Mouse (Mus musculus) layer of hippocampus, adult 9-10 months (tissue): ENCODE measurements at regions not wholly inside any gene's neighbourhood (a gene's known extent, or its start where the extent isn't known, plus 50 kb on each side); places are given as distances from the start of the nearest gene placed in this dataset.
"Not testable (repeated sequence)": the region's sequence is repeated elsewhere in the genome, so short reads cannot be mapped to it uniquely, and the experiment has no call there.

ENCODE experiments used
- DNase-seq: peaks from one replicate; pipeline ENCODE4 v3.0.0; 2022; ENCODE audit warnings: low spot score

DNA sequence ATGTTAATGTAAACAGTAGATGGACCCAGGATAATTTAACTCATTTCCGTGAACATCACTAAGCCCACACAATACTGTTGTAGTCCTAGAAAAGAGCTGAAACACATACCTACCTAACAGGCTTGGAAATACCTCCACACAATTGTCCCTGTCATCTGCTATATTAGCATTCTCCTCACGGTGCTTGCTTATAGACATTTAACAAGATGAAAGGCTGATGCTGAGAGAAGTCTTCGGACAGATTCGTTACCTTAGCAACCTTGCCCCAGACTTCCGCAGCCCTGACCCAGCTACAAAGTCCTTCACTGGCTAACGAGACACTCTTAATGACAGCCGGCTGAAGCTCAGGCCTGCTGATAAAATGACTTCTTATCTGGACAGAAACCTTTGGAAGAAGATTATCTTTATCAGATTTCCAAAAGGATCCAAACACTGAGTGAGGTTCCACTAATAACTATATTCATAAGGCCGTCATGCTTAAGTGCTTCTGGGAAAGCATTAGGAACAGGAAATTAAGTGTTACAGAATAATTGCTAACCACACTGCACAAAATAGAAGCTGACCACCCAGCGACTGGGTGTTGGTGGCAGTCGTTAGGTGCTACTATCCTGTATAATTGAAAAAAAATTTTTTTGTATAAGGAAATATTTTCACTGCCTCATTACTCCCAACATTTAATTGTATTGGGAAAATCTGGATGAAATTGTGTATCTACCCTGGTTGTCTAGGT lies 267.0 kb upstream of the Tmpo start:
- no peak for DNase-seq

DNA sequence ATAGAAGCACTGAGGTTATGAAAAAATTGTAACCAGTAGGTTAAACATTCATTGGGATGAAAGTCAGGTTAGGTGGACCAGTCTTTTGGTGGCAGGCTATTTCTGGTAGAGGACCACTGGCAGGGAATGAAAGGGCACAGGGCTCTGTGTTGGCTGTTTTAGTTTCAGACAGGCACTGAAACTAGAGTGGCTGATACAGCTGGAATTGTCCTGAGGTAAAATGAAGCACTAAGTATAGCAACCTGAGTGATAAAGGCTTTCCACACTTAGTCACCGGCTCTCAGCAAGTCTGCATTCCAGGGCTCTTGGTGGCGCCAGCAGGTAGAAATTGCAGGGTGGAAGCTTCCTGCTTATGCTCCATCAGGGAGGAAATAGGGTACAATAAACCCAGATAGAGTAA lies 262.2 kb upstream of the Tmpo start:
- no peak for DNase-seq

DNA sequence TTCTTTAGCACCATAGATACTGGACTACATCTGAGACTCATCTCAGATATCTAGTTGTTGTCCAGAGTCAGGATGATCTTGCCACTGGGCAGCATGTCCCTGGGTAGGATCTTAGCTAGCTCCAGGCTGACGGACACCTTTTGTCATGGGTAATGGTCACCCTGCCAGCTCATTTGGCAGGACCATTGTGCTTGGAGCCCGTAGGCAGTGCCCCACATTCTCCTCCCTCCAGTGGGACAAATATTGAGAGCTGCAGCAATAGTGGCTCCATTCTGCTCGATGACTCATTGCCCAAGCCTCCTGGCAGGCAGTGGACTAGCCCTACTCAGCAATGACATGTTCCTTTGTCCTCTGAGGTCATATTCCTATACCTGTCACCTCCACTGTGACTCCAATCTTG lies 258.9 kb upstream of the Tmpo start:
- DNase-seq = no peak

DNA sequence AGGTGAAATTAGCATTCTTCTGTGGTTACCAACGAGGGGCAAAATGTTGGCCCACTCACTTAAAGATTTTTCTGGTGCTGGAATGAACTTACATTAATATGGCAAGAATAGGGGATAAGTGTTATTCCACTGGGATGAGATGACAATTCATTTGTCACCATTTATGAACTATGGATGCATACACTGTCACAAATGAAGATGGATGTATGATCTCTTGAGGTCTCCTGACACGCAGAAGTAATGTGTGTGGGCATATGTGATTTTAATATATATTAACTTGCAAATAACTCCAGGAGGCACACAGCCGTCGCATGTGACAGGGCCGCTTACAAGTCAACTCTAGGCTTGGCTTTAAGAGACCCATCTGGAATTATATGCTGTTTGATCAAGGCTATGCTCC lies 256.8 kb upstream of the Tmpo start:
- DNase-seq = no peak

DNA sequence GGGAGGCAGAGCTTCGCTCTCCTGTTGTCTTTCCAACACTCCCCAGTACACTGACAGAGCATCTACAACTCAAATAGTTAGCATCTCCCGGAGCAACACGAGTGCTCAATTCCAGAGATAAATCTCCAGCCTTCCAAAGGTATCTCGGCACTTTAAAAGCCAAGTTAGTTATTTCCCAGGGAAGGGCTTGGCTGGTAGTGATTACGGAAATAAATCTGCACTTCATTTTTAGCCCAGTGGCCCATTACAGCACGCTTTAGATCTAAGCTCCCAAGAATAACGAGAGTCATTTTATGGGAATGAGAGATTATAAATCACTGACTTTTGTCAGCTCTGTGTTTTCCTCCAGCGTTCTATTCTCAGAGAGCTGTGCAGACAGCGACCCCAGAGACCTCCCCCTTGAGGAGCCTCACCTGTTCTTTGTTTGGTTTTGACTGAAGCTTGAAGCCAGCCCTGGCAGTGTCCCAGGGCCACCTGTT lies 255.0 kb upstream of the Tmpo start:
- no peak for DNase-seq

DNA sequence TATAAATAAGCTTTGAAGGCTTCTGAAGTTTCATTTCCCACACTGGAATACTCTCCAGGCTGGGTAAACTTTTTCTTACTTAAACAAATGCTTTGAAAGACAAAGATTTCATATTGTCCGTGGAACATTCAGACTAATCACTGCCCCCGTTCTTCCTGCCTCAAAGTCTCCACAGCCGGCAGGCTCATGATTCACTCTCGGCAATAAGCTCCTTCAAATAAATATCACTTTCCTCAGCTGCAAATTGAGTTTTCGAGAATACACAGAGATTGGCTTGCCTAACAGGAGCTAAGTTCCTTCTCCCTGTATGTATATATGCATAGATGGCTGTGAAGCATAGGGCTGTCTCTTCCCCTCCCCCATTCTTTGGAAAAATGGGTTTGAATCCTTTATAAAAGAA lies 249.2 kb upstream of the Tmpo start:
- DNase-seq = no peak

DNA sequence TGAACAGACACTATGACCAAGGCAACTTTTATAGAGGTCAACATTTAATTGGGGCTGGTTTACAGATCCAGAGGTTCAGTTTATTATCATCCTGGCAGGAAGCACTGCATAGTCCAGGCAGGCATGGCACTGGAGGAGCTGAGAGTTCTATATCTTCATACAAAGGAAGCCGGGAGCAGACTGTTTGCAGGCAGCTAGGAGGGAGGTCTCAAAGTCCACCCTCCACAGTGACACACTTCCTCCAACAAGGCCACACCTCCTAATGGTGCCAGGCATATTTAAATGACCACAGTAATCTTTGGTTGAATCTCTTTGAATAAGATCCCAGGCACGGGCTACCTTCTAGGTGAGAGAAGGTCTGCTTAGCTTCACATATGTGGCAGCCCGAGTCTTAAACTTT lies 245.5 kb upstream of the Tmpo start:
- no peak for DNase-seq

DNA sequence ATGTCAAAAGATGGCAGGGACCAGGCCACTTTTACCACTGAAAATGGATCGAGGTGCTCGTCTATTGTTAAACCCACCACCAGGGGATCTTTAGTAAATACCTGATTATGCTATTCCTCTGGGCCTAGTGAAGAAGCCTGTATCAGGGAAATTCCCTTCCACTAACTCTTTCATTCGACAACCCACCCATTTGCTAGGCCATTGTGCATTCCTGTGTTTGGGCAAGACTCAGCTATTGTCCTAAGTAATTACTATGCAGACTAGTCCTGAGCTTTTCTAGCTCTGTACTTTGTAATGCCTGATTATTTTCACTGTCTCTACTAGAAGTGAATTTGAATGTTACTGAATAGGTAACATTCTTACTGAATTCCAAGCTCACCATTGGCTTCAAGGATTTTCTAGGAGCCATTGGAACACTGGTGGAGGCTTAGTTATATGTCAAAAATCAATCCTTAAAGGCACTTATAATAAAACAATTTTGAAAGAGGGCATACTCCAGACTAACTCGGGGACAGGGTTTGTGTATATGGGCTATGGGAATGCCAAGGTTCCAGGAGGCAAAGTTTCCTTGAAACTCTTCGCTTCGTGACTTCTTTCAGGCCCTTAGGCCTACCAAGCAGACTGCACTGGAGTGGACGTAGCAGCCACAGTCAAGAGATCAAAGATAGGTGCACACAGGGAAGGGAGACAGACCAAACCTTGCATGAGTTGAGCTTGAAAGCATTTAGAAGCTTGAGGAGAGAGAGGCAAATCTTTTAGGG lies 244.7 kb upstream of the Tmpo start:
- DNase-seq = not testable (repeated sequence)

DNA sequence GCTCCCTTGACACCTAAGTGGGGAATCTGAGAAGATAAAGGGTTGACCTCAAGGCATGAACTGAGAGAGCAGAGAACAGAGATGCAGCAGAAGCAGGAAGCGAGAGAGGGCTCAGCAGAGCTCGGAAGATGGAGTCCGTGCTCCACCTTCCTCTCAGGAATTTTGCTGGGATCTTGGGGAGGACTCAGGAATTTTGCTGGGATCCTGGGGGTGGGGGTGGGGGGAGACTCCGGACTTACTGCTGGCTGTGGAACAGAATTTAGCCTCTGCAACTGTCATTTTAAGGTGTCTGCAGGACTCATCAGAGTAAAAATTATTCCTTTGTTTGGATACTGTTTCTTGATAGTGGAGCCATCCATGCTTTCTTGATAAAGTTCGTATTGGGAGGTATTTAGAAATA lies 243.7 kb upstream of the Tmpo start:
- DNase-seq = no peak

DNA sequence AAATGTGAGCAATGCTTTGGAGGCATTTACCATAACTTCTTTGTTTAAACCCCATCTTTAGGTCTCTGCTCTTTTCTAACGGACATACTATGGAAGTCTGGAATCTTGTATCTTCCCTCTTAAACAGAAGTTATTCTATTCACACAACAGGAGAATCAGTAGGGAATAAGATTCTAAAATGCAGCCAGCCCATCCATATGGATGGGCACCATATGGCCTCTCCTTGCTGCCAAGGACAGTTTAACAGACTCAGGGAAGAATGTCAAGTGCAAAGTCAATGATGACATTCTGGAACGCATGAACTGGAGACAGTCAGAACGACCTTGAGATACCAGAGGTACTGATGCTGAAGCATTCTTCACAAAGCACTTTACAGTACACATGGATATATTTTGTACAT lies 206.1 kb upstream of the Tmpo start:
- DNase-seq = no peak

DNA sequence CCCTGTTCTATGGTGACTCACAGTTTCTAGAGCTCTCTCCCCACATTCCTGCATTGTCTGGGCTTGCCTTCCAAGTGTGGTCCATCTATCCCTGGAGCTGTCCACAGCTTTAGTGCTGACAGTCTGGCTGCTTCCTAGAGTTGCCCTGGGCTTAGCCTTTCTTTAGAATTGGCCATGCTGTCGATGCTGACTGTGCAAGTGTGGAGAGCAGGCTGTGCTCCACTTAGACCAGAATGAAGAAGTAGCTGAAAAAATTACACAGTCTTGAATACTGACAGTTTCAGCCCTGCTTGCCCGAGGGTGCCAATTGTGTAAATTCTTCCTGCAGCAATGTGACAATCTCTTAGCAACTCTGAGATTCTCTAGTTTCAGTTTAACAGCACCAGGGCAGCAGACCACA lies 203.3 kb upstream of the Tmpo start:
- DNase-seq = no peak

DNA sequence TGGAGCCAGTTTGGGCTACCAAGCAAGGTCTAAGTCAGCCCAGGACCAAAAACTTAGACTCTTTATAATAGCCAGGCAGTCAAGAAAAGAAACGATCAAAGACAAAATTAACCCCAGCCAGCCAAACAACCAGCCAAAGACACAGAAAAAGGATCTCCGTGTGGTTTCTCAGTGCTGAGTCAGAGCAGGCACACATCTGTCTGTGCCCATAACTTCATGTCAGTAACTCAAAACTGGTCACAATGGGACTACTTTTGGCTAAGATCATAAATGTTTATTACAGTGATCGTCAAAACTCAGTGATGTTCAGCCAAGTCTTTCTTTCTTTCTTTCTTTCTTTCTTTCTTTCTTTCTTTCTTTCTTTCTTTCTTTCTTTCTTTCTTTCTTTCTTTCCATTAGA lies 195.6 kb upstream of the Tmpo start:
- no peak for DNase-seq

DNA sequence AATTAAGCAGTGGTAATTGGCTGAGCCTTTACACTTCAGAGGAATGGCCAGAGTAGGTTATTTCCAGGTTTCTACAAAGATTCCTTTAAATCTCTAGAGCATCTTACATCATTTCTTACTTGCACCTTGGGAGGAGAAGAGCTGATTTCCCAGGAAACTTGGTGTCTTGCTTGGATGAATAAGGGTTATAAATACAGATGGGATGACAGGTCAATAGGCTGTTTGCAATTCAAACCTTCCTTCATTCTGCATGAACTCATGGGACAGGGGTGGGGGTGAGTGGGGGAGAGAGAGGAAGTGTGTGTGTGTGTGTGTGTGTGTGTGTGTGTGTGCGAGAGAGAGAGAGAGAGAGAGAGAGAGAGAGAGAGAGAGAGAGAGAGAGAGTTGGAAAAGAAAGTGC lies 186.4 kb upstream of the Tmpo start:
- no peak for DNase-seq

DNA sequence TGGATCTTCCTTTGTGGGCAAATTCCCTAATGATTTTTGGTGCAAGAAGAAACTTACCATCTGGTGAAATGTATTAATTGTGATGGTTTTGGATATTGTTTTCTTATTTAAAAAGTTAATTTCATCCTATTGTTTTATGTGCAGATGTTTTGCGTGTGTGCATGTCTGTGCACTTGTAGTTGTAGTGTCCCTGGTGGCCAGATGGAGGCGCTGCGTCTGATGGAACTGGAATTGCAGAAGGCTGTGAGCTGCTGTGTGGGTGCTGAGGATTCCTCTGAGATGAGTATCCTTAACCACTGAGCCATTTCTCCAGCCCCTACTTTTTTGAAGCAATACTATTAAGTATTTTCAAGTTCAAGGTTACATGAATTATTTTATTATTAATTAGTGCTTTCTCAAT lies 181.5 kb upstream of the Tmpo start:
- DNase-seq = no peak

DNA sequence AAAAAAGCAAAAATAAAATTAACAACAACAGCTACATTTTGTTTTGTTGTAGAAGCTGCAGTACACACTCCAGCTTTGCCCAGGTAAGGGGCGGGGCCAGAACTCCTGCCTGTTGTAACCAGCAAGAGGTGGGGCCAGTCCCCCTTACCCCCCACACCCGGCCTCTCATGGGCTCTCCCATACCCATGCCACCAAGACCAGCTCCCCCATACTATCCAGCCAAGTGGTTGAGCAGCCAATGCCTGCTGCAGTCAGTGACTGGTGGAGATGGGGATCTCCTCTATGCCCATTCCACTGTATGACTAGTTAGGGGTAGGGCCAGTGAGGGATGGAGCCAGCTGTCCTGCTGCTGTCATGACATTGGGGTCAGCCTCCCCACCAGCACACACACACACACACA lies 180.5 kb upstream of the Tmpo start:
- no peak for DNase-seq

DNA sequence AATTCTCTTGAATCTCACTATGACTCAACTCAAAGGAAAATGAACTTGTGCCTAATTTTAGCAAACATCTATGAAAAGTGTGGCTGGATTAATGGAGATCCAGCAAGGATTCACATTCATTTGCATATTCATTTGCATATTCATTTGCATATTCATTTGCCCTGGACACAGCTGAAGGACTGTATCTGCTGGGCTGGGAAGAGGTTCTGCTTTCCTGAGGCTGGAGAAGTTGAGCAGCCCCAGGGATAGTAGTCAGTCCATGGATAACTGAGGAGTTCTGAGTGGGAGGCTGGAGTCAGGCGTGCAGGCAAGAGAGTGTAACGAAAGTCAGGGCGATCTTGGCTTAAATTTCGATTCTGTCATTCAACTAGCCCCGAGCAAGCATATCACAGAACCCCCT lies 164.3 kb upstream of the Tmpo start:
- no peak for DNase-seq

DNA sequence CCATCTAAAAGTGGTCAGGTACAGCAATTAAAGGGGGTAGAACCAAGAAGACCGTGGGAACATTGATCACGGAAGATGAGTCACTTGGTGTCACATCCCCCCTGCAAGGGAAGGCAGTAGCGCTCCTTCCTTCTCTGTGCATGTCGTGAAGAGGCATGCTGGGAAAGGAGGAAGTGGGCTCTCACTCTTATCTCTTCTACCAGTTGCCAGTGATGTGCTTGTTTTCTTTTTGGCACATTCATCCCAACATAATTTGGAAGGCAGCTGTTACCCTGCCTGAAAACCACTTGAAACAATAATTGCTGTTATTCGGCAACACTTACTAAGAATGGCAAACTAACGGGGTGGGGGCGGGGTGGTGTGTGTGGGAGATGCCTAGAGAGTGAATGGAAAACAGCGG lies 161.0 kb upstream of the Tmpo start:
- no peak for DNase-seq

DNA sequence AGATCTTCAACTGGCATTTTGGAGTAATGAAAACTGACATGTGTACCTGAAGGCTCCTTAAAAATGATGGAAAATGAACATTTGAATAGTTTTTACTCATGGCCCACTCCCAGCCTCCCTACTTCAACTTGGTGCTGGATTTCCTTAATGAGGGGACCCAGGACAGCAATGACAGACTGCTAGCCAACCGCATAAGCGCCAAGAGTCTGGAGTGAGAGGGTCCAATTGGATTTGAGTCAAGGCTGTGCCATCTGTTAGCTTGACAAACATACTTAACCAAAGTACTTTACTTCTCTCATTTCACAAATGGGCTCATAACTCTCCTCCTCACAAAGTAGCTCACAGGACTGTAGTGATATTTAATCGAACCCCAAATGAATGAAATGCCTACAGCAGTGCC lies 158.2 kb upstream of the Tmpo start:
- DNase-seq = no peak

DNA sequence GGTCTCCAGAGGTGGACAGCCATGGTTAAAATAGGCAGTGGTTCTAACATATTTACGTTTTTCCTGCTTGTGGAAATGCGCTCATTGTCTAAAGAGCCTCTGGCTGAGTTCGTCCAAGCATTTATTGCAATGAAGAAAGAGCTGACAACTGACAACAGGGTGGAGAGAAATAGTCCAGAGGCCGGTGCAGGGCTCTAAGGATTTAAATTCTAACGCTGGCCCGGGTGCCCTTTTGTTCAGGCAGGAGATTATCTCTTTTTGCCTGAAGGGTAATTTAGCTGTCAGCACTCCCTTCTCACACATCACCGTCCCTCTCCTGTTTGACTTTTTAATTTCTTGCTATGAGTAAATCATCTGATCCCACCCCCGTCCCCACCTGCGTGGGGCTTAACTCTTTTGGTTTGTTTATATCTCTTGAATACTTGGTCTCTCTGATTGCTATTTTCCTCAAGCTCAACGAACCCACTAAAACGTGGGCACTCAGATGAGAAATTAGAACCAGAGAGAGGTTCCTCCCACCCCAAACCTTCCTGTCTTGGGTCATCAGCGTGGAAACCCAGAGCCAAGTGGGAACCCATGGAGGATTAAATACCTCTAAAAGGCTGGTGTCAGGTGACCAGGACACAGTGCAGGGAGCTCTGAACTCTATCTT lies 145.7 kb upstream of the Tmpo start:
- no peak for DNase-seq

DNA sequence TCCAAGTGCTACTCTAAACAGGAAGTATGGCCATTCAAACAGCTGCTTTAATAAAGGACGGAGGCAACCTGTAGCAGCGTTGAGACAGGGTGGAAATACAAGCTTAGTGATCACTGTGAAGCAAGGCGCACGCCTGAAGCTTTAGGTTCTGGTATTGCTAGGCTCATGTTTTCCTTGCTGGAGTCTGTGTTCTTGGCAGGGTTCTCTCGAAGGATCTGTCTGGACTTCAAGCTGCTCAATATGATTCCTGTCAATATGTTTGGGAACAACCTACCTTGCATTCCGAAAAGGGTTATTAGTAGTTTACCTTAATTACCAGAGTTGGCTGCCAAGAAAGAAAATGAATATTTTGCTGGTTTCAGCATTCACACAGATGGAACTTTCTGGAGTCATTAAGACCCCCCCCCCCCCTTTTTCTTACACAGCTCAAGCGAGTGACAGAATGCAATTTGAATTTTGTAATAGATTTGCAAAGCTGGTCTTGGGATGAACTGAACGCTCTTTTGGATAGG lies 145.1 kb upstream of the Tmpo start:
- DNase-seq = no peak

DNA sequence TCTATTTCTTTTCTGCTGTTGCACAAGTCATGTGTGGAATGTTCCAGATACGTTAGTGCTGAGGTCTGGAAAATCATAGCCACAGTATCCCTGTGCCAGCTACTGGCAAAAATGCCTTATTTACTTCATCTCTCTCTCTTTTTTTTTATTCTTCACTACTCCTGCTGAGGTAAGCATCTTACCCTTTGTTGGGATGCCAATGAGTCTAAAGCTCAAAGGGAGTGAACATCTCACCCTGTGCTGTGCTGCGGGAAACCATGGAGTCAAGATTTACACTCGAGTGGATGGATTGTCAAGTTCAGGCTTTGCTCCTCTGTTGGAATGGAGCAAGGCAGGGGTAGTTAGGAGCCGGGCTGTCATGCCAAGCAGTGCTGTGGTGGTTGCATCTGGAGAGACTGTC lies 140.1 kb upstream of the Tmpo start:
- no peak for DNase-seq

DNA sequence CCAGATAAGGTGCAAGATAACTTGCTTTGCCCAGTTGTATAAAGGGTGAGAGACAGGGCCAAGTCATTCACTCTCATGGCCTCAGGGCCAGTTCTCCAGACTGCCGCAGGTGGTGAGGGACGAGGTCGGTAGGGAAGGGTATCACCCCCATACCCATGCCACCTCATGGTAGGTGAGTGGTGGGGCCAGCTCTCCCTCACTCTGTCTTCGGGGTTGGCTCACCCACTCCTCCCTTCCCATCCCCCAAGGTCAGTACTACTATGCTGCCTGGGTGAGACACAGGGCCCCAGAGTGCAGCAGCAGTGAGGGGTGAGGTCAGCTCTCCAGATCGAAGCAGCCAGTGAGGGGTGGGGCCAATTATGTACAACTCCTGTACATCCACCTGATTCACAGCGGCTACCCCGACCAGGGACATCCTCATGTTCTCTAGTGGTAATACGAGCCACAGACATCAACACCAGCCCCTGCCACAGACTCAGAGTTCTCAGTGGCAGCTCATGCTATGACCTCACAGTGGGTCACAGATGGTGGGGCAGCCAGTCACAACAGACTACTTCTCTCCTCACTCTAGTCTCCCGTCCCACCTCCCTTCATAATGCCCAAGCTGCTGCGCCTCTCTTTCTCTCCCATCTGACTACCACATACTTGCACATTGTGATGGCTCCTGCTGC lies 138.5 kb upstream of the Tmpo start:
- no peak for DNase-seq

DNA sequence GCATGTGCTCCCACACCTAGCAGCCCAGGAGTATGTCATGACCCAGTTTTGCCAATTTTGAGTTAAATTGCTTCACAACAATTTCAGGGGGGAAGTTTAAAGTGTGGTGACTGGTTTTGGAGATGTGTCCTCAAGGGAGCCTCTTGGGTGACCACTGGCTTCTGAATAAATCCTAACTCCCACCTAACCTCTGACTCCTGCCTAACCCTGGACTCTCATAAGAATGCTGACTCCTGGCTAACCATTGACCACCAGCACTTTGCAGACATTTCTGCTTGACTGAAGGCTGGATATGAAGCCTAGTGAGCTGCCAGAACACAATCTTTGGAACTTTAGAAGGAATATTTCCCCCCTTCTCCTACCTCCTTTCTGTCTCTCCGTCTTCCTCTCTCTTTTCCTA lies 133.3 kb upstream of the Tmpo start:
- DNase-seq = no peak
